Mouse (Mus musculus) stomach, embryonic 16.5 days (tissue): Measurements from ENCODE around the gene Gm7970. TPM values are rescaled to one million over a fixed set of nuclear protein-coding genes. Genes with fewer than 3 reads are reported as not detected.
"Not testable (repeated sequence)": the region's sequence is repeated elsewhere in the genome, so short reads cannot be mapped to it uniquely, and the experiment has no call there.

ENCODE experiments used
- ATAC-seq: fragments of 200-750 bp; cut with Nextera tagmentation; 2 replicates; pipeline ENCODE4 v1.8.0; 2017; ENCODE audit warnings: moderate number of reproducible peaks, moderate TSS enrichment; ENCODE audit not compliant: insufficient read depth, low FRiP score
- H3K27ac ChIP-seq: fragments of 300-500 bp; sonication (generic); 2 replicates; pipeline ENCODE4 v1.5.1; 2014; ENCODE audit warnings: low read length
- H3K27me3 ChIP-seq: fragments of 300-500 bp; sonication (generic); 2 replicates; pipeline ENCODE4 v1.6.1; 2014; ENCODE audit warnings: low read length, control low read depth, mixed read lengths; ENCODE audit not compliant: control insufficient read depth, insufficient read depth
- H3K36me3 ChIP-seq: fragments of 300-500 bp; sonication (generic); 2 replicates; pipeline ENCODE4 v1.6.1; 2014; ENCODE audit warnings: low read length; ENCODE audit not compliant: control insufficient read depth, insufficient read depth
- H3K4me1 ChIP-seq: fragments of 300-500 bp; sonication (generic); 2 replicates; pipeline ENCODE4 v1.6.1; 2014; ENCODE audit warnings: low read length, control low read depth, mixed read lengths; ENCODE audit not compliant: control insufficient read depth, insufficient read depth
- H3K4me2 ChIP-seq: fragments of 300-500 bp; sonication (generic); 2 replicates; pipeline ENCODE4 v1.6.1; 2014; ENCODE audit warnings: low read depth, low read length, mixed read lengths
- H3K4me3 ChIP-seq: fragments of 300-500 bp; sonication (generic); replicated peaks from 2 replicates; pipeline ENCODE4 v1.5.1; 2014; ENCODE audit warnings: mild to moderate bottlenecking, low read length
- H3K9ac ChIP-seq: fragments of 300-500 bp; sonication (generic); 2 replicates; pipeline ENCODE4 v1.6.1; 2014; ENCODE audit warnings: low read length
- H3K9me3 ChIP-seq: fragments of 300-500 bp; sonication (generic); replicated peaks from 2 replicates; pipeline ENCODE4 v1.6.1; 2016; ENCODE audit warnings: low read length, control low read depth; ENCODE audit not compliant: control insufficient read depth
- WGBS: fragments of 180-500 bp; shearing (Covaris S2); extraction: QIAGEN DNeasy Blood & Tissue Kit; methylation state at CpG from one replicate; pipeline ENCODE4 v1.1.7; 2014; 5-methylcytosine and 5-hydroxymethylcytosine counted together
- polyA plus RNA-seq: library from polyadenylated mRNA; unstranded; fragments of >200 nt; fragmentation: Nextera tagmentation; extraction: Ambion mirVana; gene quantifications from 2 replicates; pipeline ENCODE4 v1.2.1, GENCODE M21; 2015

Gene Gm7970
- not detected in 2 replicates for polyA plus RNA-seq

DNA sequence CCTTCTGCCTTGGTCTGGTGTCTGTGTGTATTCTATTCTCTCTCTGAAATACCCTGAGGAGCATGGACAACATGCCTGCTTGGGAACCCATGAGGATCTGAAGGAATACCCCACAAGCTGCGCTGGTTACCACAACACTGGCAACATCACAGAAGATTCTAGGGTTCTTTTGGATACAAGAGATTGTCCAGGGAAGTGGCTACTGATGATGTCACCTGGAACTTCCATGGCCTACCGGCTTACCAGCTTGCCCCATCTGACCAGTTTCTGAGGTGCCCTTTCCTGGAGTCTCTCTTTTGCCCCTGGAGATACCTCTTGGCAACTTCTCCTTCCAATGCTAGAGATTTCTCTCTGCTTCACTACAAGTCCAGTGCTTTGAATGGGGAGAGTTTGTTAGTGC, at the start of gene Gm7970:
Gm7970 (minus strand) TSS at position 101 of the 400 bp plus-strand sequence.
- H3K4me1 ChIP-seq, H3K4me2 ChIP-seq, H3K9ac ChIP-seq, H3K27me3 ChIP-seq, H3K4me3 ChIP-seq, H3K36me3 ChIP-seq, ATAC-seq, H3K9me3 ChIP-seq, H3K27ac ChIP-seq: not testable (repeated sequence)
- no CpG with 5 or more reads among the region's 2 CpGs for WGBS

DNA sequence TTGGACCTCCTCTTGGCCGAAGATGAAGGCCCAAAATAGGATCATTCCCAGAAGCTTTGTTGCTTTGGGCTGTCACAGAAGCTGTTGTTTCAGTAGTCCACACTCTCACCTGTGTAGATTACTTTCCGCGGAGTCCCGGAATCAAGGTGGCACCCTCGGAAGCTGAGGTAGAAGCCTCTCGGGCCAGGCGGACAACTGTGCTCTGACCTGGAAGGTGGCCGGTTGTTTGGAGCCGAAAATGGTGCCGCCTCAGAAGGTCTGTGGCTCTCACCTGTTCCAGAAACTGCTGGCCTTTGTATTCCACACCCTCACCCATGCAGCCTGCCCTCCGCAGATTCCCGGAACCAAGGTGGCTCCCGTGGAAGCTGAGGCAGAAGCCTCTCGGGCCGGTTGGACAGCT, 45.6 kb upstream of the Gm7970 start:
- H3K9me3 ChIP-seq, H3K4me2 ChIP-seq, ATAC-seq, H3K36me3 ChIP-seq, H3K27ac ChIP-seq, H3K4me1 ChIP-seq, H3K27me3 ChIP-seq, H3K4me3 ChIP-seq, H3K9ac ChIP-seq: not testable (repeated sequence)
- 94% methylated on average over 15 of the region's 15 CpGs for WGBS

DNA sequence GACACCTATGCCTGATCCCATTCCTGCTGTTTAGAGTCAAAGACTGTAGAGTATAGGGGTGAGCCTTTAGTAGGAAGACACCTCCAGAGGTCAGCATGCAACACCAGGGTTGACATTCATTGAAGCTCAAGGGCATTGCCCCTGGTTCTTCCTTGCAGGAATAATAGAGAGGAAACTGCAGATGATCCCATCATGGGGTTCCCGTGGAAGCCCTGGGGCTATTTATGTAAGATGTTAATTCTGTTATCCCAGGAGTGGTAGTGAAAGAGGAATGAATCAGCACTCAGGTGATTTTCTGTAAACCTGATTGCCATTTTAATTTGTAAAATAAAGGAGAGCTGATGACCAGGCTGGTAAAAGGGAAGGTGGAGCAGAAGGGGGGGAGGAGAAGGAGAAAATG, 31.0 kb upstream of the Gm7970 start:
- H3K27me3 ChIP-seq, H3K9ac ChIP-seq, H3K27ac ChIP-seq, H3K4me2 ChIP-seq, H3K4me3 ChIP-seq, H3K4me1 ChIP-seq, ATAC-seq, H3K36me3 ChIP-seq, H3K9me3 ChIP-seq: not testable (repeated sequence)
- 83% methylated on average over 1 of the region's 1 CpGs for WGBS

DNA sequence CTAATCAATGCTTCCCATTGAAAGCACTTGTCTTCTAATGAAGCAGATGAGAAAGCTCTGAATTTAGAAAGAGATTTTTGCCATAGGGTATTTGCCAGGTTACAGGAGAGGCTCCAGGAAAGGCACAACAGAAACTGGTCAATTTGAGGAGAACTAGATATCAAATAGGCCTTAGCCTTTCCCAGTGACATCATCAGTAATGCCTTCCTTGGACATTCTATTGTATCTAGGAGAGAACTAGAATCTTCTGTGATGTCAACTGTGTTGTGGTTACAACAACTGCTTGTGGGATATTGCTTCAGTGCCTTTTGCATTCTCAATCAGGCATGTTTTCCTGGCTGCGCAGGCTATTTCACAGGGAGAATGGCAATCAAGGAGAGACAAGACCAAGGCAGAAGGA, 17.5 kb upstream of the Gm7970 start, which contains the start of gene 1700049E17Rik2:
1700049E17Rik2 (plus strand) TSS at position 301 of the 400 bp plus-strand sequence.
- H3K9ac ChIP-seq, H3K27me3 ChIP-seq, H3K9me3 ChIP-seq, H3K36me3 ChIP-seq, H3K4me1 ChIP-seq, H3K4me3 ChIP-seq, H3K27ac ChIP-seq, ATAC-seq, H3K4me2 ChIP-seq: not testable (repeated sequence)
- WGBS, result no CpG with 5 or more reads among the region's 1 CpGs

DNA sequence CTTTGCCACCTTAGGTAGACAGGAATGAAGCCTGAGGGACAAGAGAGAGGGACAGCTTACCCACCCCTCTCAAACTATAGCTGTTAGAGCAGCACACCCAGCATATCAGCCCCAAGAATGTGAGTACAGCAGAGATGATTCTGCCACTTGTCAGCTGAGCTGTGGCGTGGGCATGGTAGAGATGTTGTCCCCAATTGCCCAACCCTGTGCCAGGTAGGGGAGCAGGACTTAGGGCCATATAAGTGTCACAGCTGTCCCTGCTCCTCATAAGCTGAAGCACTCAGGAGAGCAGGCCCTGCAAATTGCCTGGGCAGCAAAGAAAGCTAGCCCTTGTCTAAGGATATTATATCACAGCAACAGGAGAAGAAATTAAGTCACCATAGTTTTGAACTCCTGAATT, 30.7 kb downstream of the Gm7970 start:
- H3K4me1 ChIP-seq, ATAC-seq, H3K4me2 ChIP-seq, H3K4me3 ChIP-seq, H3K36me3 ChIP-seq, H3K27ac ChIP-seq, H3K27me3 ChIP-seq, H3K9ac ChIP-seq, H3K9me3 ChIP-seq: not testable (repeated sequence)
- 70% methylated on average over 1 of the region's 1 CpGs for WGBS

DNA sequence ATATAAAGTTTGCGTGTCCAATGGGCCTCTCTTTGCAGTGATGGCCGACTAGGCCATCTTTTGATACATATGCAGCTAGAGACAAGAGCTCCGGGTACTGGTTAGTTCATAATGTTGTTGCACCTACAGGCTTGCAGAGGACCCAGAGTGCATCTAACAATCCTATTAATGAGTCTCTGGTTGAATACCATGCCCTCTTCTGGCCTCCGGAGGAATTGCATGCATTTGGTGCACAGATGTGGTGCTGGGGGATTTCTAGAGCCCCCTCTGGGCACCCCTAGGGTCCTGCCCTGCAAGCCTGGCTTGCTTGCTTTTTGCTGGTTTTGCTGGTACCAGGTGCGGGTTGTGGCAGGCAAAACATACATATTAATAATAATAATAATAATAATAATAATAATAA, 34.7 kb downstream of the Gm7970 start:
- not testable (repeated sequence) for H3K36me3 ChIP-seq, H3K9me3 ChIP-seq, H3K4me2 ChIP-seq, H3K4me3 ChIP-seq, H3K9ac ChIP-seq, H3K27me3 ChIP-seq, ATAC-seq, H3K27ac ChIP-seq, H3K4me1 ChIP-seq
- 80% methylated on average over 5 of the region's 5 CpGs for WGBS

Other genes with a start within 250 kb of the Gm7970 start
- not detected in 2 replicates for gene Gm5798, start 207.0 kb downstream of the Gm7970 start, polyA plus RNA-seq
- not detected in 2 replicates for gene Gm7945, start 169.2 kb downstream of the Gm7970 start, polyA plus RNA-seq
- gene Gm6482, start 147.3 kb downstream of the Gm7970 start, polyA plus RNA-seq, result not detected in 2 replicates
- gene Gm7954, start 102.1 kb downstream of the Gm7970 start, polyA plus RNA-seq, result not detected in 2 replicates
- gene Gm3486, start 66.1 kb downstream of the Gm7970 start, polyA plus RNA-seq, result not detected in 2 replicates
- not detected in 2 replicates for gene 1700049E17Rik2, start 17.6 kb upstream of the Gm7970 start, polyA plus RNA-seq
- not detected in 2 replicates for gene Gm3072, start 69.0 kb upstream of the Gm7970 start, polyA plus RNA-seq
- gene Gm3676, start 90.9 kb upstream of the Gm7970 start, polyA plus RNA-seq, result not detected in 2 replicates
- gene Gm8068, start 146.3 kb upstream of the Gm7970 start, polyA plus RNA-seq, result not detected in 2 replicates
- not detected in 2 replicates for gene Gm7929, start 195.0 kb upstream of the Gm7970 start, polyA plus RNA-seq
- gene Gm47189, start 216.9 kb upstream of the Gm7970 start, polyA plus RNA-seq, result not detected in 2 replicates